Mouse (Mus musculus): ENCODE data around the gene Tgfb1. TPM values are rescaled to one million over a fixed set of nuclear protein-coding genes. Genes with fewer than 3 reads are reported as not detected.

Tgfb1 gene
- 0.88 and 1.8 TPM in 2 replicates for polyA plus RNA-seq (2015; fragmentation: Nextera tagmentation; extraction: Ambion mirVana)

- WGBS: under 1% methylated on average over 50 of the region's 69 CpGs
- ATAC-seq (ENCODE audit: low FRiP score): no peak
- H3K9ac ChIP-seq (replicated peaks): peak within 1 kb of the TSS; percentile 46
- peak within 1 kb of the TSS; percentile 84 for H3K4me2 ChIP-seq
- H3K4me1 ChIP-seq: peaks cover 38% of the 10 kb centered on the region
- H3K4me3 ChIP-seq (replicated peaks): peak within 1 kb of the TSS; percentile 45
- H3K9me3 ChIP-seq (replicated peaks): no peaks in the 10 kb centered on the region
- H3K36me3 ChIP-seq: no peaks in the 10 kb centered on the region
- H3K27me3 ChIP-seq (replicated peaks): peaks cover 63% of the 10 kb centered on the region
- H3K27ac ChIP-seq (replicated peaks): peak within 1 kb of the TSS; percentile 51
Measured at GRCm38 (mm10) chr7:25686680-25687531, at the start of gene Tgfb1. Tgfb1 (plus strand) TSS chr7:25687002.

- no peak overlapping the region for H3K27ac ChIP-seq (replicated peaks)
- H3K9me3 ChIP-seq (replicated peaks): no peaks in the 10 kb centered on the region
- 93% methylated on average over 5 of the region's 5 CpGs for WGBS
- no peak overlapping the region for H3K4me3 ChIP-seq (replicated peaks)
- no peak for ATAC-seq (ENCODE audit: low FRiP score)
- H3K36me3 ChIP-seq: peaks cover 60% of the 10 kb centered on the region
- H3K9ac ChIP-seq (replicated peaks): no peak overlapping the region
- H3K27me3 ChIP-seq (replicated peaks): no peaks in the 10 kb centered on the region
- H3K4me2 ChIP-seq: no peak overlapping the region
- no peaks in the 10 kb centered on the region for H3K4me1 ChIP-seq
Measured at GRCm38 (mm10) chr7:25637099-25637498, 49.7 kb upstream of the Tgfb1 start.

- peaks cover 49% of the 10 kb centered on the region for H3K36me3 ChIP-seq
- 93% methylated on average over 4 of the region's 4 CpGs for WGBS
- no peaks in the 10 kb centered on the region for H3K27me3 ChIP-seq (replicated peaks)
- no peak overlapping the region for H3K4me3 ChIP-seq (replicated peaks)
- H3K27ac ChIP-seq (replicated peaks): no peak overlapping the region
- no peak overlapping the region for H3K9ac ChIP-seq (replicated peaks)
- ATAC-seq (ENCODE audit: low FRiP score): no peak
- no peaks in the 10 kb centered on the region for H3K9me3 ChIP-seq (replicated peaks)
- H3K4me1 ChIP-seq: no peaks in the 10 kb centered on the region
- H3K4me2 ChIP-seq: no peak overlapping the region
Measured at GRCm38 (mm10) chr7:25639754-25640153, 47.0 kb upstream of the Tgfb1 start.

- peaks cover 26% of the 10 kb centered on the region for H3K36me3 ChIP-seq
- no peak overlapping the region for H3K9ac ChIP-seq (replicated peaks)
- no peak overlapping the region for H3K4me2 ChIP-seq
- ATAC-seq (ENCODE audit: low FRiP score): no peak
- 81% methylated on average over 10 of the region's 10 CpGs for whole genome bisulfite sequencing
- no peak overlapping the region for H3K27ac ChIP-seq (replicated peaks)
- no peaks in the 10 kb centered on the region for H3K4me1 ChIP-seq
- H3K4me3 ChIP-seq (replicated peaks): no peak overlapping the region
- H3K9me3 ChIP-seq (replicated peaks): no peaks in the 10 kb centered on the region
- no peaks in the 10 kb centered on the region for H3K27me3 ChIP-seq (replicated peaks)
Measured at GRCm38 (mm10) chr7:25644136-25644535, 42.7 kb upstream of the Tgfb1 start.

- no peak for ATAC-seq (ENCODE audit: low FRiP score)
- Histone ChIP-seq H3K4me3 (replicated peaks) (no peak overlapping the region), H3K9ac (replicated peaks) (no peak overlapping the region), H3K36me3 (peaks cover 22% of the 10 kb centered on the region), H3K4me2 (no peak overlapping the region), H3K4me1 (no peaks in the 10 kb centered on the region), H3K27me3 (replicated peaks) (no peaks in the 10 kb centered on the region), H3K9me3 (replicated peaks) (no peaks in the 10 kb centered on the region), H3K27ac (replicated peaks) (no peak overlapping the region)
- WGBS: 84% methylated on average over 4 of the region's 4 CpGs
Measured at GRCm38 (mm10) chr7:25644631-25645030, 42.2 kb upstream of the Tgfb1 start.

GRCm38 (mm10) chr7:25645074-25645473 lies 41.7 kb upstream of the Tgfb1 start:
- WGBS: 67% methylated on average over 14 of the region's 14 CpGs
- no peak for ATAC-seq (ENCODE audit: low FRiP score)
- no peaks in the 10 kb centered on the region for H3K4me1 ChIP-seq
- H3K27me3 ChIP-seq (replicated peaks): no peaks in the 10 kb centered on the region
- no peak overlapping the region for H3K4me3 ChIP-seq (replicated peaks)
- H3K9ac ChIP-seq (replicated peaks): no peak overlapping the region
- H3K36me3 ChIP-seq: peaks cover 17% of the 10 kb centered on the region
- no peaks in the 10 kb centered on the region for H3K9me3 ChIP-seq (replicated peaks)
- H3K27ac ChIP-seq (replicated peaks): no peak overlapping the region
- H3K4me2 ChIP-seq: no peak overlapping the region

- Histone ChIP-seq H3K27ac (replicated peaks) (no peak overlapping the region), H3K4me1 (no peaks in the 10 kb centered on the region), H3K9me3 (replicated peaks) (no peaks in the 10 kb centered on the region), H3K9ac (replicated peaks) (no peak overlapping the region), H3K27me3 (replicated peaks) (no peaks in the 10 kb centered on the region), H3K4me2 (no peak overlapping the region), H3K4me3 (replicated peaks) (no peak overlapping the region), H3K36me3 (peaks cover 6% of the 10 kb centered on the region; the same call in 1 of the 2 replicates)
- no peak for ATAC-seq (ENCODE audit: low FRiP score)
- 49% methylated on average over 5 of the region's 5 CpGs for WGBS
Measured at GRCm38 (mm10) chr7:25647574-25648123, 39.2 kb upstream of the Tgfb1 start.

- H3K27ac ChIP-seq (replicated peaks): no peak overlapping the region
- H3K4me3 ChIP-seq (replicated peaks): no peak overlapping the region
- WGBS: 87% methylated on average over 5 of the region's 5 CpGs
- H3K4me1 ChIP-seq: no peaks in the 10 kb centered on the region
- no peak overlapping the region for H3K4me2 ChIP-seq
- H3K36me3 ChIP-seq: peaks cover 10% of the 10 kb centered on the region; the same call in 1 of the 2 replicates
- no peaks in the 10 kb centered on the region for H3K9me3 ChIP-seq (replicated peaks)
- no peak for ATAC-seq (ENCODE audit: low FRiP score)
- no peak overlapping the region for H3K9ac ChIP-seq (replicated peaks)
- H3K27me3 ChIP-seq (replicated peaks): no peaks in the 10 kb centered on the region
Measured at GRCm38 (mm10) chr7:25649839-25650238, 37.0 kb upstream of the Tgfb1 start.

GRCm38 (mm10) chr7:25651281-25651680 lies 35.5 kb upstream of the Tgfb1 start:
- no peak for ATAC-seq (ENCODE audit: low FRiP score)
- no peak overlapping the region for H3K4me2 ChIP-seq
- 0 out of 2 replicates have a peak, but pooled peaks cover 7% of the 10 kb centered on the region for H3K36me3 ChIP-seq
- no peak overlapping the region for H3K27ac ChIP-seq (replicated peaks)
- no peaks in the 10 kb centered on the region for H3K9me3 ChIP-seq (replicated peaks)
- H3K27me3 ChIP-seq (replicated peaks): no peaks in the 10 kb centered on the region
- H3K9ac ChIP-seq (replicated peaks): no peak overlapping the region
- H3K4me3 ChIP-seq (replicated peaks): no peak overlapping the region
- peaks cover 7% of the 10 kb centered on the region for H3K4me1 ChIP-seq
- WGBS: 86% methylated on average over 8 of the region's 8 CpGs

- H3K9ac ChIP-seq (replicated peaks): no peak overlapping the region
- no peaks in the 10 kb centered on the region for H3K9me3 ChIP-seq (replicated peaks)
- H3K27ac ChIP-seq (replicated peaks): no peak overlapping the region
- 0 out of 2 replicates have a peak, but pooled peaks cover 7% of the 10 kb centered on the region for H3K36me3 ChIP-seq
- peaks cover 17% of the 10 kb centered on the region for H3K4me1 ChIP-seq
- H3K4me2 ChIP-seq: no peak overlapping the region
- H3K4me3 ChIP-seq (replicated peaks): no peak overlapping the region
- H3K27me3 ChIP-seq (replicated peaks): no peaks in the 10 kb centered on the region
- no peak for ATAC-seq (ENCODE audit: low FRiP score)
- whole genome bisulfite sequencing: 91% methylated on average over 12 of the region's 12 CpGs
Measured at GRCm38 (mm10) chr7:25652244-25652759, 34.5 kb upstream of the Tgfb1 start.

GRCm38 (mm10) chr7:25655601-25656428 lies 31.0 kb upstream of the Tgfb1 start:
- H3K9ac ChIP-seq (replicated peaks): no peak overlapping the region
- no peak for ATAC-seq (ENCODE audit: low FRiP score)
- no peak overlapping the region for H3K27ac ChIP-seq (replicated peaks)
- peaks cover 37% of the 10 kb centered on the region for H3K4me1 ChIP-seq
- no peaks in the 10 kb centered on the region for H3K27me3 ChIP-seq (replicated peaks)
- no peaks in the 10 kb centered on the region for H3K9me3 ChIP-seq (replicated peaks)
- 78% methylated on average over 11 of the region's 11 CpGs for WGBS
- H3K4me3 ChIP-seq (replicated peaks): no peak overlapping the region
- H3K4me2 ChIP-seq: no peak overlapping the region
- H3K36me3 ChIP-seq: 0 out of 2 replicates have a peak, but pooled peaks cover 7% of the 10 kb centered on the region
